Mouse (Mus musculus): ENCODE measurements around the gene Gm15737.

GRCm38 (mm10) chr6:92862599-92862998, 6.6 kb upstream of the Gm15737 start:
- no peak for TF ChIP-seq CTCF (IDR thresholded peaks at IDR 0.05; ENCODE audit: low read depth)
- TF ChIP-seq EP300 (IDR thresholded peaks at IDR 0.05; ENCODE audit: low read depth), result no peak

Data from liver, embryonic 14.5 days (tissue).